Mouse (Mus musculus): ENCODE data around the gene Zgrf1. TPM values are rescaled to one million over a fixed set of nuclear protein-coding genes. Genes with fewer than 3 reads are reported as not detected.

The Zgrf1 gene
- 6.1 and 6.5 TPM in 2 replicates for polyA plus RNA-seq (2014; fragmentation: Nextera tagmentation; extraction: Ambion mirVana)

- Histone ChIP-seq H3K36me3 (ENCODE audit: control insufficient read depth, insufficient read depth, low read length) (peaks cover 15% of the 10 kb centered on the region; the same call in 1 of the 2 replicates), H3K9ac (ENCODE audit: low read depth, low read length) (peak within 1 kb of the TSS; percentile 84), H3K9me3 (ENCODE audit: control insufficient read depth, low read length) (no peaks in the 10 kb centered on the region), H3K27me3 (replicated peaks; ENCODE audit: control insufficient read depth, insufficient read depth, low read length) (no peaks in the 10 kb centered on the region), H3K27ac (replicated peaks; ENCODE audit: low read depth, low read length) (peak within 1 kb of the TSS; percentile 95), H3K4me3 (ENCODE audit: low read depth, low read length) (peak within 1 kb of the TSS; percentile 82), H3K4me1 (ENCODE audit: control insufficient read depth, insufficient read depth, low read length) (0 out of 2 replicates have a peak, but pooled peaks cover 2% of the 10 kb centered on the region), H3K4me2 (ENCODE audit: low read depth, low read length) (peak within 1 kb of the TSS; percentile 73)
- ATAC-seq (ENCODE audit: low read depth) (peak; percentile 99), DNase-seq (ENCODE audit: low spot score) (peak; percentile 99)
- 0% methylated on average over 46 of the region's 73 CpGs for WGBS
Observed at GRCm38 (mm10) chr3:127552973-127553719, at the start of gene Zgrf1, which contains the start of gene Larp7. Gene Zgrf1, plus strand, starts transcription at chr3:127553489. Gene Larp7, minus strand, starts transcription at chr3:127553349.

GRCm38 (mm10) chr3:127507878-127508783 lies 45.2 kb upstream of the Zgrf1 start:
- Histone ChIP-seq H3K36me3 (ENCODE audit: control insufficient read depth, insufficient read depth, low read length) (no peaks in the 10 kb centered on the region), H3K4me3 (ENCODE audit: low read depth, low read length) (no peak overlapping the region), H3K27me3 (replicated peaks; ENCODE audit: control insufficient read depth, insufficient read depth, low read length) (no peaks in the 10 kb centered on the region), H3K9me3 (ENCODE audit: control insufficient read depth, low read length) (no peaks in the 10 kb centered on the region), H3K27ac (replicated peaks; ENCODE audit: low read depth, low read length) (no peak overlapping the region), H3K4me2 (ENCODE audit: low read depth, low read length) (no peak overlapping the region), H3K9ac (ENCODE audit: low read depth, low read length) (no peak overlapping the region), H3K4me1 (ENCODE audit: control insufficient read depth, insufficient read depth, low read length) (no peaks in the 10 kb centered on the region)
- ATAC-seq (ENCODE audit: low read depth) (no peak), DNase-seq (ENCODE audit: low spot score) (no peak)
- 62% methylated on average over 15 of the region's 15 CpGs for WGBS

GRCm38 (mm10) chr3:127511786-127512746 lies 41.2 kb upstream of the Zgrf1 start:
- no peaks in the 10 kb centered on the region for H3K4me1 ChIP-seq (ENCODE audit: control insufficient read depth, insufficient read depth, low read length)
- no peak for ATAC-seq (ENCODE audit: low read depth)
- no peaks in the 10 kb centered on the region for H3K27me3 ChIP-seq (replicated peaks; ENCODE audit: control insufficient read depth, insufficient read depth, low read length)
- 79% methylated on average over 12 of the region's 12 CpGs for WGBS
- no peak for DNase-seq (ENCODE audit: low spot score)
- no peaks in the 10 kb centered on the region for H3K36me3 ChIP-seq (ENCODE audit: control insufficient read depth, insufficient read depth, low read length)
- H3K4me2 ChIP-seq (ENCODE audit: low read depth, low read length): no peak overlapping the region
- no peaks in the 10 kb centered on the region for H3K9me3 ChIP-seq (ENCODE audit: control insufficient read depth, low read length)
- no peak overlapping the region for H3K4me3 ChIP-seq (ENCODE audit: low read depth, low read length)
- no peak overlapping the region for H3K27ac ChIP-seq (replicated peaks; ENCODE audit: low read depth, low read length)
- H3K9ac ChIP-seq (ENCODE audit: low read depth, low read length): no peak overlapping the region

GRCm38 (mm10) chr3:127512794-127513335 lies 40.4 kb upstream of the Zgrf1 start:
- no peaks in the 10 kb centered on the region for H3K36me3 ChIP-seq (ENCODE audit: control insufficient read depth, insufficient read depth, low read length)
- H3K9ac ChIP-seq (ENCODE audit: low read depth, low read length): no peak overlapping the region
- H3K4me2 ChIP-seq (ENCODE audit: low read depth, low read length): no peak overlapping the region
- H3K27ac ChIP-seq (replicated peaks; ENCODE audit: low read depth, low read length): no peak overlapping the region
- no peaks in the 10 kb centered on the region for H3K27me3 ChIP-seq (replicated peaks; ENCODE audit: control insufficient read depth, insufficient read depth, low read length)
- no peak for DNase-seq (ENCODE audit: low spot score)
- H3K9me3 ChIP-seq (ENCODE audit: control insufficient read depth, low read length): no peaks in the 10 kb centered on the region
- H3K4me1 ChIP-seq (ENCODE audit: control insufficient read depth, insufficient read depth, low read length): no peaks in the 10 kb centered on the region
- ATAC-seq (ENCODE audit: low read depth): no peak
- 73% methylated on average over 15 of the region's 15 CpGs for WGBS
- H3K4me3 ChIP-seq (ENCODE audit: low read depth, low read length): no peak overlapping the region

GRCm38 (mm10) chr3:127513699-127514098 lies 39.6 kb upstream of the Zgrf1 start:
- WGBS: 63% methylated on average over 2 of the region's 2 CpGs
- Histone ChIP-seq H3K9ac (ENCODE audit: low read depth, low read length) (no peak overlapping the region), H3K9me3 (ENCODE audit: control insufficient read depth, low read length) (no peaks in the 10 kb centered on the region), H3K4me2 (ENCODE audit: low read depth, low read length) (no peak overlapping the region), H3K4me3 (ENCODE audit: low read depth, low read length) (no peak overlapping the region), H3K4me1 (ENCODE audit: control insufficient read depth, insufficient read depth, low read length) (no peaks in the 10 kb centered on the region), H3K27me3 (replicated peaks; ENCODE audit: control insufficient read depth, insufficient read depth, low read length) (no peaks in the 10 kb centered on the region), H3K27ac (replicated peaks; ENCODE audit: low read depth, low read length) (no peak overlapping the region), H3K36me3 (ENCODE audit: control insufficient read depth, insufficient read depth, low read length) (no peaks in the 10 kb centered on the region)
- DNase-seq (ENCODE audit: low spot score): no peak
- ATAC-seq (ENCODE audit: low read depth): no peak

GRCm38 (mm10) chr3:127515251-127515650 lies 38.0 kb upstream of the Zgrf1 start:
- Histone ChIP-seq H3K36me3 (ENCODE audit: control insufficient read depth, insufficient read depth, low read length) (no peaks in the 10 kb centered on the region), H3K27ac (replicated peaks; ENCODE audit: low read depth, low read length) (no peak overlapping the region), H3K4me2 (ENCODE audit: low read depth, low read length) (no peak overlapping the region), H3K4me3 (ENCODE audit: low read depth, low read length) (no peak overlapping the region), H3K9me3 (ENCODE audit: control insufficient read depth, low read length) (no peaks in the 10 kb centered on the region), H3K27me3 (replicated peaks; ENCODE audit: control insufficient read depth, insufficient read depth, low read length) (no peaks in the 10 kb centered on the region), H3K9ac (ENCODE audit: low read depth, low read length) (no peak overlapping the region), H3K4me1 (ENCODE audit: control insufficient read depth, insufficient read depth, low read length) (no peaks in the 10 kb centered on the region)
- WGBS: 89% methylated on average over 1 of the region's 1 CpGs
- DNase-seq (ENCODE audit: low spot score): no peak
- ATAC-seq (ENCODE audit: low read depth): no peak

GRCm38 (mm10) chr3:127520300-127520699 lies 33.0 kb upstream of the Zgrf1 start:
- 80% methylated on average over 6 of the region's 6 CpGs for WGBS
- no peaks in the 10 kb centered on the region for H3K36me3 ChIP-seq (ENCODE audit: control insufficient read depth, insufficient read depth, low read length)
- ATAC-seq (ENCODE audit: low read depth): no peak
- no peak overlapping the region for H3K4me2 ChIP-seq (ENCODE audit: low read depth, low read length)
- H3K27me3 ChIP-seq (replicated peaks; ENCODE audit: control insufficient read depth, insufficient read depth, low read length): no peaks in the 10 kb centered on the region
- DNase-seq (ENCODE audit: low spot score): no peak
- H3K9me3 ChIP-seq (ENCODE audit: control insufficient read depth, low read length): no peaks in the 10 kb centered on the region
- no peak overlapping the region for H3K4me3 ChIP-seq (ENCODE audit: low read depth, low read length)
- H3K9ac ChIP-seq (ENCODE audit: low read depth, low read length): no peak overlapping the region
- H3K4me1 ChIP-seq (ENCODE audit: control insufficient read depth, insufficient read depth, low read length): no peaks in the 10 kb centered on the region
- no peak overlapping the region for H3K27ac ChIP-seq (replicated peaks; ENCODE audit: low read depth, low read length)

- Histone ChIP-seq H3K36me3 (ENCODE audit: control insufficient read depth, insufficient read depth, low read length) (no peaks in the 10 kb centered on the region), H3K4me2 (ENCODE audit: low read depth, low read length) (no peak overlapping the region), H3K4me3 (ENCODE audit: low read depth, low read length) (no peak overlapping the region), H3K27me3 (replicated peaks; ENCODE audit: control insufficient read depth, insufficient read depth, low read length) (no peaks in the 10 kb centered on the region), H3K4me1 (ENCODE audit: control insufficient read depth, insufficient read depth, low read length) (no peaks in the 10 kb centered on the region), H3K27ac (replicated peaks; ENCODE audit: low read depth, low read length) (no peak overlapping the region), H3K9ac (ENCODE audit: low read depth, low read length) (no peak overlapping the region), H3K9me3 (ENCODE audit: control insufficient read depth, low read length) (no peaks in the 10 kb centered on the region)
- 63% methylated on average over 10 of the region's 10 CpGs for WGBS
- DNase-seq (ENCODE audit: low spot score) (peak; percentile 17), ATAC-seq (ENCODE audit: low read depth) (no peak)
Observed at GRCm38 (mm10) chr3:127521156-127521555, 32.1 kb upstream of the Zgrf1 start.
